13 mouse cellular contexts compared by ENCODE assay signal in genomic region chr12:115498865-115499264, GRCm38 (mm10).
"Had no signal": no experiment of that assay in that cellular context is flagged by ENCODE, and none has a peak within 500 bp of the region (broad histone marks: within the 10 kb centered on the region; RNA-seq: fewer than 3 reads in every experiment).

No protein-coding gene starts in this region.

- DNase-seq: kidney, adult 11 months; kidney, adult 8-10 months; kidney, postnatal 10 days; kidney, postnatal 36 days; left cerebral cortex, postnatal 4 days; lung, adult 2 months; lung, postnatal 14 days; midbrain, embryonic 14.5 days; retina, postnatal 1 day; right cerebral cortex, postnatal 25 days; thymus, adult 18-20 months; thymus, postnatal 36 days had no signal

- ATAC-seq: liver, embryonic 12.5 days had no signal
